Mouse (Mus musculus): ENCODE measurements around the gene Cand2.
A peak's percentile ranks its signal among the peaks of the same experiment; 100 is the strongest.

Gene Cand2

GRCm38 (mm10) chr6:115832152-115832850 is 58.0 kb downstream of the Cand2 start:
- no peak for DNase-seq

GRCm38 (mm10) chr6:115833861-115834260 is 59.5 kb downstream of the Cand2 start:
- no peak for DNase-seq

GRCm38 (mm10) chr6:115838161-115838597 is 63.8 kb downstream of the Cand2 start, which contains the start of gene Efcab12:
Gene Efcab12, minus strand, starts transcription at chr6:115838412.
- DNase-seq = peak; percentile 80 to 91

GRCm38 (mm10) chr6:115838745-115839144 is 64.4 kb downstream of the Cand2 start:
- no peak for DNase-seq

- no peak for DNase-seq
Measured at GRCm38 (mm10) chr6:115845006-115845405, 70.7 kb downstream of the Cand2 start.

- peak; percentile 77 to 82 for DNase-seq
Measured at GRCm38 (mm10) chr6:115846640-115847411, 72.5 kb downstream of the Cand2 start.

GRCm38 (mm10) chr6:115848598-115849304 is 74.4 kb downstream of the Cand2 start:
- DNase-seq = no peak

GRCm38 (mm10) chr6:115852446-115853090 is 78.2 kb downstream of the Cand2 start:
- no peak for DNase-seq

- peak; percentile 99 to 100 for DNase-seq
Measured at GRCm38 (mm10) chr6:115853091-115853813, 78.9 kb downstream of the Cand2 start, which contains the start of the genes Mbd4 and Ift122. Gene Mbd4, minus strand, starts transcription at chr6:115853371. Gene Ift122, plus strand, starts transcription at chr6:115853470.

GRCm38 (mm10) chr6:115853985-115854384 is 79.6 kb downstream of the Cand2 start:
- no peak for DNase-seq

GRCm38 (mm10) chr6:115854432-115854831 is 80.1 kb downstream of the Cand2 start:
- peak in 1 of 2 experiments; percentile 36 for DNase-seq
